Mouse (Mus musculus) brain, embryonic 14.5 days (tissue): ENCODE data around the gene Ldlrad3.

ENCODE experiments used
- CTCF ChIP-seq: fragments of 200-500 bp; IDR thresholded peaks from 2 replicates; pipeline ENCODE4 v1.5.1; 2012; ENCODE audit warnings: inconsistent platforms, mild to moderate bottlenecking, moderate library complexity, borderline replicate concordance; ENCODE audit not compliant: insufficient read depth, insufficient read length; ENCODE audit errors: extremely low read depth
- POLR2A ChIP-seq: fragments of 200-500 bp; IDR thresholded peaks from 2 replicates; pipeline ENCODE4 v1.6.1; 2012; ENCODE audit warnings: mild to moderate bottlenecking, inconsistent platforms, borderline replicate concordance; ENCODE audit not compliant: poor library complexity, insufficient read depth, insufficient read length, severe bottlenecking; ENCODE audit errors: extremely low read depth

DNA sequence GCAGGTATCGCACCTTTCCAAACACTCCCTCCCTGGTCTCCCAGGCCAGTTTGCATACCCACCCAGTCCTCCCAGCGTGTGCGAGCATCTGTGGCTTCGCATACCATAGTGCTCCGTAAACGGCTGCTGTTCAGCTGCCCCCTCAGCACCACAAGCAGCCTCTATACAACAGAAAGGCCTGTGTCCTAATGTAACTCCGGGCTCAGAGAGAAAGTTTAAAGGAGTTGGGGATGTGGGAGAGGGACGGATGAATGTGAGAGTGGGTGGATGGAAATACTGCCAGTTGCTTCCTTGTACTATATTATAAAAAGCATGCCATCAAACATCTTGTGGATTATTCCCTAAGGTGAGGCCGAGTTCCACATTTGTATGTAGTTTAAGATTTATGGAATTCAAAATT, 59.0 kb downstream of the Ldlrad3 start:
- no peak for TF ChIP-seq CTCF
- no peak for TF ChIP-seq POLR2A
